Mouse (Mus musculus) E14TG2a.4 (cell line): Measurements from ENCODE around the gene Ctsz.

Source experiments
- CTCF ChIP-seq: conservative IDR thresholded peaks from 2 replicates; pipeline ENCODE4 v1.5.1; 2014; ENCODE audit warnings: low read length
- NANOG ChIP-seq: IDR thresholded peaks from 2 replicates; pipeline ENCODE4 v1.6.1; 2014; ENCODE audit warnings: borderline replicate concordance, low read length, mixed read lengths
- POU5F1 ChIP-seq: IDR thresholded peaks from 2 replicates; pipeline ENCODE4 v1.6.1; 2014; ENCODE audit warnings: low read length, borderline replicate concordance

GRCm38 (mm10) chr2:174470786-174471405 is 32.1 kb upstream of the Ctsz start:
- TF ChIP-seq CTCF, result no peak
- TF ChIP-seq POU5F1, result no peak
- TF ChIP-seq NANOG, result no peak
